Mouse (Mus musculus) heart, embryonic 16.5 days (tissue): Measurements from ENCODE around the gene Chl1. TPM values are rescaled to one million over a fixed set of nuclear protein-coding genes. Genes with fewer than 3 reads are reported as not detected.

Experiments used
- ATAC-seq: fragments of 200-750 bp; cut with Nextera tagmentation; replicated peaks from 2 replicates; pipeline ENCODE4 v1.8.0; 2017; ENCODE audit warnings: moderate number of reproducible peaks; ENCODE audit not compliant: insufficient read depth, low FRiP score; ENCODE audit errors: extremely low read depth
- H3K27ac ChIP-seq: fragments of 300-500 bp; sonication (generic); 2 replicates; pipeline ENCODE4 v1.5.1; 2014; ENCODE audit warnings: mild to moderate bottlenecking, low read length, control low read depth, moderate library complexity
- H3K27me3 ChIP-seq: fragments of 300-500 bp; sonication (generic); 2 replicates; pipeline ENCODE4 v1.6.1; 2014; ENCODE audit warnings: low read length, mixed read lengths; ENCODE audit not compliant: control insufficient read depth, insufficient read depth
- H3K36me3 ChIP-seq: fragments of 300-500 bp; sonication (generic); 2 replicates; pipeline ENCODE4 v1.6.1; 2014; ENCODE audit not compliant: control insufficient read depth, insufficient read depth
- H3K4me1 ChIP-seq: fragments of 300-500 bp; sonication (generic); 2 replicates; pipeline ENCODE4 v1.6.1; 2014; ENCODE audit warnings: low read length, mixed read lengths; ENCODE audit not compliant: control insufficient read depth, insufficient read depth
- H3K4me2 ChIP-seq: fragments of 300-500 bp; sonication (generic); 2 replicates; pipeline ENCODE4 v1.6.1; 2014; ENCODE audit warnings: low read depth, mild to moderate bottlenecking, control low read depth, low read length
- H3K4me3 ChIP-seq: fragments of 300-500 bp; sonication (generic); 2 replicates; pipeline ENCODE4 v1.5.1; 2014; ENCODE audit warnings: mild to moderate bottlenecking, control low read depth, low read length
- H3K9ac ChIP-seq: fragments of 300-500 bp; sonication (generic); 2 replicates; pipeline ENCODE4 v1.6.1; 2014; ENCODE audit warnings: low read length, control low read depth
- H3K9me3 ChIP-seq: fragments of 300-500 bp; sonication (generic); replicated peaks from 2 replicates; pipeline ENCODE4 v1.6.1; 2016; ENCODE audit warnings: low read length; ENCODE audit not compliant: control insufficient read depth
- WGBS: fragments of 180-500 bp; shearing (Covaris S2); extraction: QIAGEN DNeasy Blood & Tissue Kit; methylation state at CpG from one replicate; pipeline ENCODE4 v1.1.7; 2014; 5-methylcytosine and 5-hydroxymethylcytosine counted together
- polyA plus RNA-seq: library from polyadenylated mRNA; unstranded; fragments of >200 nt; fragmentation: Nextera tagmentation; extraction: Ambion mirVana; gene quantifications from 2 replicates; pipeline ENCODE4 v1.2.1, GENCODE M21; 2015

Gene Chl1
- polyA plus RNA-seq, 1 experiment from 2014 or later: 0.13 TPM

DNA sequence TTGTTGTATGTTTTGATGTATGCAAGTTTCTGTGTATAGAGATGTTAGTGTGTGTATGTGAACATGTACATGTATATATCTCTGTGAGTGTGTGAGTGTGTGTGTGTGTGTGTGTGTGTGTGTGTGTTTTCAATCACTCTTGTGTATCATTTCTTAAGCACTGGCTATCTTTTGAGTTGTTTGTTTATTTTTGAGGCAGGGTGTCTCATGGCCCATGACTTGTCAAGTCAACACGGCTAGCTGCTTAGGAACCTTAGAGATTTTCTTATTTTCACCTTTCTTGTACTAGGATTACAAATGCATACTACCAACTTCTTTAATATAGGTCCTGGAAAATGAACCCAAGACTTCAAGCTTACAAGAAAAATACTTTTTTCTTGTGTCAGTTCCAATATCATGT, 189.5 kb downstream of the Chl1 start:
- no peak for ATAC-seq
- H3K36me3 ChIP-seq: no peaks in the 10 kb centered on the region
- 53% methylated on average over 1 of the region's 1 CpGs for WGBS
- H3K4me3 ChIP-seq: no peak overlapping the region
- H3K9me3 ChIP-seq: no peaks in the 10 kb centered on the region
- no peaks in the 10 kb centered on the region for H3K27me3 ChIP-seq
- H3K4me2 ChIP-seq: no peak overlapping the region
- H3K4me1 ChIP-seq: no peaks in the 10 kb centered on the region
- H3K27ac ChIP-seq: no peak overlapping the region
- no peak overlapping the region for H3K9ac ChIP-seq

DNA sequence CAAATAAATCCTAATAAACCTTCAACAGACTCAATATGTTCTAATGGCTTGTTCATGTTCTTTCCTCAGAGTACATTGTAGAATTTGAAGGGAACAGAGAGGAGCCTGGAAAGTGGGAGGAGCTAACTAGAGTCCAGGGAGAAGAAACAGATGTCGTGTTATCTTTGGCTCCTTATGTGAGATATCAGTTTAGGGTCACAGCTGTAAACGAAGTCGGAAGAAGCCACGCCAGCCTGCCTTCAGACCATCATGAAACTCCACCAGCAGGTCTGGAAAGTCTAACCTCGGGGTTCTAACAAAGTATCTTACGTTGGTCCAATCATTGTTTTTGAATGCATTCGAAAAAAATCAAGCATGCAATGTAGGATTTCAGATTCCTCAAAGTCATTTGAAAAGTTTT, 189.9 kb downstream of the Chl1 start:
- no peak overlapping the region for H3K27ac ChIP-seq
- H3K36me3 ChIP-seq: no peaks in the 10 kb centered on the region
- no peak overlapping the region for H3K4me2 ChIP-seq
- no peaks in the 10 kb centered on the region for H3K9me3 ChIP-seq
- no peaks in the 10 kb centered on the region for H3K4me1 ChIP-seq
- H3K27me3 ChIP-seq: no peaks in the 10 kb centered on the region
- ATAC-seq: no peak
- H3K4me3 ChIP-seq: no peak overlapping the region
- WGBS: 27% methylated on average over 7 of the region's 7 CpGs
- H3K9ac ChIP-seq: no peak overlapping the region

DNA sequence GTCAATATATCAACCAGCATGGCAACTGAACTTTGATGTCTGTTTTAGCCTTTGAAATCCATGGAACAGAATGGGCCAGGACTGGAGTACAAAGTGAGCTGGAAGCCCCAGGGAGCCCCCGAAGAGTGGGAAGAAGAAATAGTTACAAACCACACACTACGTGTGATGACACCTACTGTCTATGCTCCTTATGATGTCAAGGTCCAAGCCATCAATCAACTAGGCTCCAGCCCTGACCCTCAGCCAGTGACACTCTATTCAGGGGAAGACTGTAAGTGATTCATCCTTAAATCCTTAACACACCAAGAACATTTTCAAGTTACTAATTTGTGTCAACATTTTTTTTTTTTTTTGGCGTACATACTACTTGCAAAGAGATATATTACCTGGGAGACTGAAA, 196.0 kb downstream of the Chl1 start:
- WGBS: 77% methylated on average over 3 of the region's 3 CpGs
- no peaks in the 10 kb centered on the region for H3K4me1 ChIP-seq
- no peak for ATAC-seq
- no peak overlapping the region for H3K4me2 ChIP-seq
- H3K27ac ChIP-seq: no peak overlapping the region
- no peaks in the 10 kb centered on the region for H3K27me3 ChIP-seq
- H3K9me3 ChIP-seq: no peaks in the 10 kb centered on the region
- no peaks in the 10 kb centered on the region for H3K36me3 ChIP-seq
- no peak overlapping the region for H3K9ac ChIP-seq
- H3K4me3 ChIP-seq: no peak overlapping the region

DNA sequence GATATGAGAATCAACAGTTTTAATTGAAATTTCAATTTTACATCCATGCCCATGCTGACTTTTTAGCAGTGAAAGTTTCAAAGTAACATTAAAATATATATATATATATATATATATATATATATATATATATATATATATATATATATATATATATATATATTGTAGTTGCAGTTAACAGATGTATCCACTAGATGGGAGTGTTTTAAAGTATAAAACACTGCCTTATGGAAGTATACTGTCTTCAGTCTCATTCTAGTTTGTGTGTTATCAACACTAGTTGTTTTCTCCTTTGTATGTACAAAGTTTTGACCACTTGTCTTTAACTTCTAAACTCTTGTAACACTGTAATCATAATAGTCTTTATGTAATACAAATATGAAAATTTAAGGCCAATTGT, 228.9 kb downstream of the Chl1 start:
- H3K9me3 ChIP-seq: no peaks in the 10 kb centered on the region
- no peaks in the 10 kb centered on the region for H3K4me1 ChIP-seq
- H3K9ac ChIP-seq: no peak overlapping the region
- no peak overlapping the region for H3K27ac ChIP-seq
- no peak overlapping the region for H3K4me2 ChIP-seq
- H3K27me3 ChIP-seq: no peaks in the 10 kb centered on the region
- H3K4me3 ChIP-seq: no peak overlapping the region
- no peak for ATAC-seq
- no peaks in the 10 kb centered on the region for H3K36me3 ChIP-seq

DNA sequence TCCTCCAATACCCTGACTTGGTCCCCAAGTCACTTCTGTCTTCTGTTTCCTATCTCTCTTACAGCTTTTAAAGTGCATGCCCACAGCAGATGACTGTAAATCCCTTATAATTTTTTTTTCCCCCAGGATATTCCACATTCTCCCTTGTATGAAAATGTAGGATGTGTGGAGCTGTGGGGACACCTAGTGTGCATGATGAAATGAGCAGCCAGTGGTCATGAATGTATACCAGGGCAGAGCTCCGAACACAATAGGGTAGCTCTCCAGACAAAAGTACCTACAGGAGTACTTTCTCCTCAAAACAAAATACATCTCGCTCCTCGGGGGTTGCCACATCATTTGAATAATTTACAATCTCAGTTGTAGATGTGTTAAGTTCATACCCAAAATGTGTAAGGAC, 232.4 kb downstream of the Chl1 start:
- H3K4me1 ChIP-seq: no peaks in the 10 kb centered on the region
- H3K9ac ChIP-seq: no peak overlapping the region
- no peak overlapping the region for H3K4me3 ChIP-seq
- H3K36me3 ChIP-seq: no peaks in the 10 kb centered on the region
- no peak for ATAC-seq
- H3K4me2 ChIP-seq: no peak overlapping the region
- H3K27ac ChIP-seq: no peak overlapping the region
- no peaks in the 10 kb centered on the region for H3K9me3 ChIP-seq
- no peaks in the 10 kb centered on the region for H3K27me3 ChIP-seq
- 51% methylated on average over 3 of the region's 3 CpGs for WGBS

DNA sequence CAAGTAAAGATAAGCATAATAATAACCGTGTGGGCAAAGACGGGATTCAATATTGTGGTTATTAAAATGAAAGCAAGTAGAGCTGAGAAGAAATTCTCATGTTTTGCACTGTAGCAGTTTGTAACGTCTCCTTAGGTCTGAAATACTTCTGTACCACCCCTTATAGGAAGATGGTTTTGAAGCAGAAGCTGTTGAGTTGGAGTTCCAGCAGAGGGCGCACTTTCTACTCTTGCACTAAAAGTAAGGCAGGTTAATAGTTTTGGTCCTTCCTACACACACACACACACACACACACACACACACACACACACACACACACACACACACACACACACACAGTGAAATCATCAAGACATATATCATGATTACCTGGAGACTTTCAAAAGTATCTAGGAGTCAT, 235.7 kb downstream of the Chl1 start:
- Histone ChIP-seq H3K4me2 (no peak overlapping the region), H3K4me1 (no peaks in the 10 kb centered on the region), H3K9me3 (no peaks in the 10 kb centered on the region), H3K36me3 (no peaks in the 10 kb centered on the region), H3K27me3 (no peaks in the 10 kb centered on the region), H3K27ac (no peak overlapping the region), H3K4me3 (no peak overlapping the region), H3K9ac (no peak overlapping the region)
- ATAC-seq: no peak
- 18% methylated on average over 4 of the region's 4 CpGs for WGBS

DNA sequence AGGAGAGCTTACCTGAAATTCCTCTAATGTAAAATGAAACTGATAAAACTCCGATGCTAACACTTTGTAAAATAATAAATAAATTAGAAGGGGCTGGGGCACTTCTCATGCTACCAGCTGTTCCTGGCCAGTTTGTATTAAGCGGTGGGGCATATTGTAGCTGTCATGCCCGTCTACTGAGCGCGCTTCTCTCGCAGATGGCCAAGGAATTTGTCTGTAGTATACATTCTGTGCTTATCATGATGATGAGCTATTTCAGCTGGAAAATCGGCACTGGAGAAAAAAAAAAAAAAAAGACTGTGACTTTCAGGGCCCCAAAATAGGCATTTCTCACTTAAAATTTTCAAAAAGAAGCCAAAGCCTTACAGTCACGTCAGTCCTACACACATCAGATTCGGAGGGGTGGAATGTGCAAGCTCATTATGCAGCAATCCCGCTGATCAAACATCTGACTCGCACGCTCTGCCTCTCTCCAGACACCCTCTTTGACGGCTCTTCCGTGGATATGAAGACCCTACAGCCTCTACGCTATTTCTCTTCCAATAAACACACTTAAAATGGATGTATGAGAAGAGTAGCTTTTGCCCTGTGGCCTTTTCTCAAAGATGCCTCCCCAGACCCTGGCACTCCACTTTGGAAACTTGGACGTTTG, 238.9 kb downstream of the Chl1 start:
- Histone ChIP-seq H3K27me3 (no peaks in the 10 kb centered on the region), H3K4me2 (no peak overlapping the region), H3K27ac (no peak overlapping the region), H3K4me1 (no peaks in the 10 kb centered on the region), H3K9ac (no peak overlapping the region), H3K36me3 (no peaks in the 10 kb centered on the region), H3K4me3 (no peak overlapping the region), H3K9me3 (no peaks in the 10 kb centered on the region)
- WGBS: 60% methylated on average over 16 of the region's 16 CpGs
- no peak for ATAC-seq

DNA sequence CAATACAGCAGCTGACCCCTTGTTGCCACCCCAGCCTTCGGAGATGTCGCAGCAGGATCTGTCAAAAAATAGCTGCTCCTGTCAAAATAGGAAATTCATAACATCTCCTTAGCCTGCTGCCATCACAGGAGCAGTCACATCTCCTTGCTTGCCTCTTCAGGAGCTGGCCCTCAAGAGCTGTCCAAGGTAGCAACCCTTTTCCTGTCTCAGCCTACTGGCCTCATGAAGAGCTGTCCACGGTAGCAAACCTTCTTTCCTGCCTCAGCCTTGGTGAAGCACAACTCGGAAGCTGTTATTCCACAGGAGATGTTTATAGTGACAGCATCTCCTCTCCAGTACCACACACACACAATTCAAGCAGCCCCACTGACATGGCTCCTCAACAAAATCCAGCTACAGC, 243.5 kb downstream of the Chl1 start:
- WGBS: 61% methylated on average over 4 of the region's 4 CpGs
- Histone ChIP-seq H3K36me3 (no peaks in the 10 kb centered on the region), H3K27ac (no peak overlapping the region), H3K4me1 (no peaks in the 10 kb centered on the region), H3K4me2 (no peak overlapping the region), H3K9me3 (no peaks in the 10 kb centered on the region), H3K27me3 (no peaks in the 10 kb centered on the region), H3K9ac (no peak overlapping the region), H3K4me3 (no peak overlapping the region)
- no peak for ATAC-seq

DNA sequence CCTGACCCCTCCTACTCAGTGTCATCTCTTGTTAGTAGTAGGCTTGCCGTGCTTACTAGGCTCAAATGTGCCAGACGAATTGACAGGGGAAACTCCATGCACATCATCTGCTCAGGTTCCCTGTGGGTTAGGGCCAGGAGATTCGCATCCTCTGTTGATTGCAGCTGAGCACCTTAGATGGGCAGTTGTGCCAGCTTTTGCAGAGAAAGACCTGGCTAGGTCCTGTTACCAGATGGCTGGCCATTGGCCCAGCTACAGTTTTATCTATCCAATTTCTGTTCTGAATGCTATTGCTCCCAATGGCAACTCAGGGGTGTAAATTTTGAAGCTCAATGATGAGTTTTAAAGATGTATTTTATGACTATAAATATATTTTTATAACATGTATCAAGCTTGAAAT, 256.4 kb downstream of the Chl1 start:
- H3K4me1 ChIP-seq: no peaks in the 10 kb centered on the region
- no peak overlapping the region for H3K9ac ChIP-seq
- H3K4me2 ChIP-seq: no peak overlapping the region
- H3K4me3 ChIP-seq: no peak overlapping the region
- no peaks in the 10 kb centered on the region for H3K36me3 ChIP-seq
- no peak overlapping the region for H3K27ac ChIP-seq
- H3K9me3 ChIP-seq: peaks cover 7% of the 10 kb centered on the region; the same call in 1 of the 2 replicates
- WGBS: 64% methylated on average over 3 of the region's 3 CpGs
- no peaks in the 10 kb centered on the region for H3K27me3 ChIP-seq
- ATAC-seq: no peak
